ENCODE assay signal across 9 mouse cellular contexts in the genomic region with DNA sequence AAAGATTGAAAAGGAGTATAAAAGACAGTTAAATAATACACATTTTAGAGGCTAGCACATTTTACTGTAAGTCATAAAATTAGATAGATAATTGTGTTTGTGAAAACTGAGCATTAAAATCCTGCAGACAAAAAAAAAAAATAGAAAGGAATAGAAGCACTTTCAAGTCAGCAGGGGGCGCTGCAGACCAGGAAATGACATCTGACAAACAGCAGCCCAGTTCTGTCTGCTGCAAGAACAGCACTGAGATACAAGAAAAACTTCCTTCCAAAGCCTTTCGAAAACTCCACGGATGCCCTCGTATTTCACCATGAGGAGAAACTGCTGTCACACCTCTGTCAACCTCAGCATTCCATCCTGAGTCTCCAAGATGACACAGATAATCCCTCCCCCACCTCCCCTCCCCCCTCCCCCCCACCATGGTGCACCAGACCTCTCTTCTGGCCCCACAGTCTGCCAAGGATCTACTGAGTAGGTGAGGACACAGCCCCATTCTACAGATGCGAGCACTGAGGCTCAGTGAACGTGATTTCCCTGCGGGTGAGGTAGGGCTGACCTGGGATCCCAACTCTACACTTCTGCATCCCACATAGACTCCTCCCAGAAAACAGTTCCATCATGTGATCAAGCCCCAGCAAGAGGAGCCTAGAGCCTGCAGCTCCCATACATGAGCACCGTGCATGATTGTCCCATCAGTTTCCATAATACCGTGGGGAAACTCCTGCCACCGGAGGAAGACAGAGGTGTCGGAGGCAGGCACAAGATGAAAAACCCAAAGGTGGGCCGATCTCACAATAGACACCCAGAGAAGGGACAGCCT. TPM values are rescaled to one million over a fixed set of nuclear protein-coding genes. Genes with fewer than 3 reads are reported as not detected.
DNase-seq lines count a peak whose midpoint lies in the region; ATAC-seq and TF ChIP-seq lines count a peak whose summit lies in the region.
"Had no signal": no experiment of that assay in that cellular context is flagged by ENCODE, and none has a peak within 500 bp of the region (broad histone marks: within the 10 kb centered on the region; RNA-seq: fewer than 3 reads in every experiment).

No protein-coding gene starts in this region.

- H3K9me3 ChIP-seq in embryonic facial prominence, embryonic 12.5 days, result no peaks in the 10 kb centered on the region
- no peaks in the 10 kb centered on the region for H3K9me3 ChIP-seq in lung, embryonic 14.5 days (ENCODE audit: low read depth, low read length)
- H3K9me3 ChIP-seq: heart, embryonic 13.5 days had no signal

- no peaks in the 10 kb centered on the region for H3K4me1 ChIP-seq in embryonic facial prominence, embryonic 12.5 days
- H3K4me1 ChIP-seq in lung, embryonic 14.5 days (ENCODE audit: insufficient read depth), result no peaks in the 10 kb centered on the region
- H3K4me1 ChIP-seq: heart, embryonic 13.5 days had no signal

- peak; percentile 70 to 76 for DNase-seq in CD8-positive naive resting alpha-beta T cell, adult 2 months (ENCODE audit: low read depth in 2 of 2, low spot score in 2 of 2)
- peak; percentile 86 for DNase-seq in adrenal gland, postnatal 25 days
- peak; percentile 11 to 78 for DNase-seq in heart, adult 9 months (ENCODE audit: low spot score in 2 of 2)
- peak; percentile 63 for DNase-seq in large intestine, adult 2 months (ENCODE audit: low read depth, low spot score)
- peak; percentile 95 for DNase-seq in lung, embryonic 14.5 days
- peak; percentile 89 for DNase-seq in retina, embryonic 14.5 days (ENCODE audit: low spot score)
- DNase-seq in thymus, postnatal 25 days, result peak; percentile 83

- no peak overlapping the region for H3K4me2 ChIP-seq in embryonic facial prominence, embryonic 12.5 days (replicated peaks)
- no peak overlapping the region for H3K4me2 ChIP-seq in lung, embryonic 14.5 days
- H3K4me2 ChIP-seq: heart, embryonic 13.5 days had no signal

- H3K36me3 ChIP-seq in embryonic facial prominence, embryonic 12.5 days, result no peaks in the 10 kb centered on the region
- H3K36me3 ChIP-seq in lung, embryonic 14.5 days (ENCODE audit: insufficient read depth), result no peaks in the 10 kb centered on the region
- H3K36me3 ChIP-seq: heart, embryonic 13.5 days had no signal

- TF ChIP-seq CTCF in lung, embryonic 14.5 days (IDR thresholded peaks at IDR 0.05; ENCODE audit: low read depth), result peak; percentile 78

- 63% methylated on average over 12 of the region's 12 CpGs for WGBS in embryonic facial prominence, embryonic 12.5 days
- WGBS in large intestine, adult 2 months, result 58% methylated on average over 12 of the region's 12 CpGs
- WGBS in lung, embryonic 14.5 days, result 61% methylated on average over 12 of the region's 12 CpGs

- no peak overlapping the region for H3K27ac ChIP-seq in embryonic facial prominence, embryonic 12.5 days
- no peak overlapping the region for H3K27ac ChIP-seq in lung, embryonic 14.5 days (ENCODE audit: low read depth)
- H3K27ac ChIP-seq: heart, embryonic 13.5 days had no signal

- no peak overlapping the region for H3K4me3 ChIP-seq in embryonic facial prominence, embryonic 12.5 days
- H3K4me3 ChIP-seq in lung, embryonic 14.5 days (ENCODE audit: low read depth, low read length), result no peak overlapping the region
- H3K4me3 ChIP-seq: heart, embryonic 13.5 days had no signal

- ATAC-seq in embryonic facial prominence, embryonic 12.5 days (ENCODE audit: insufficient number of reproducible peaks, insufficient read depth, low FRiP score, low TSS enrichment), result peak; percentile 64; the same call in 1 of the 2 replicates
- peak; percentile 71 for ATAC-seq in lung, embryonic 14.5 days (ENCODE audit: insufficient read depth)

- no peaks in the 10 kb centered on the region for H3K27me3 ChIP-seq in embryonic facial prominence, embryonic 12.5 days
- no peaks in the 10 kb centered on the region for H3K27me3 ChIP-seq in lung, embryonic 14.5 days (ENCODE audit: insufficient read depth, low read length)
- H3K27me3 ChIP-seq: heart, embryonic 13.5 days had no signal

- no peak overlapping the region for H3K9ac ChIP-seq in embryonic facial prominence, embryonic 12.5 days
- no peak overlapping the region for H3K9ac ChIP-seq in lung, embryonic 14.5 days
- H3K9ac ChIP-seq: heart, embryonic 13.5 days had no signal

RNA-seq across cellular contexts. Expression of gene Ulk4, which starts 28.8 kb away (rescaled TPM):
- 1.9 and 3.2 TPM in 2 replicates for total RNA-seq in adrenal gland, postnatal 25 days (2021)
- polyA plus RNA-seq in embryonic facial prominence, embryonic 12.5 days (2016; fragmentation: Nextera tagmentation; extraction: Ambion mirVana), result 191 and 198 TPM in 2 replicates
- polyA plus RNA-seq in large intestine, adult 2 months (2012; rRNA removed), result 0.43 and 1.2 TPM in 2 replicates
- 123 and 125 TPM in 2 replicates for polyA plus RNA-seq in lung, embryonic 14.5 days (2014; fragmentation: Nextera tagmentation; extraction: Ambion mirVana)

RNA-seq across cellular contexts. Expression of gene Trak1, which starts 49.1 kb away (rescaled TPM):
- 70.3 and 73.5 TPM in 2 replicates for total RNA-seq in adrenal gland, postnatal 25 days (2021)
- polyA plus RNA-seq in embryonic facial prominence, embryonic 12.5 days (2016; fragmentation: Nextera tagmentation; extraction: Ambion mirVana), result 20.0 and 20.7 TPM in 2 replicates
- polyA plus RNA-seq in large intestine, adult 2 months (2012; rRNA removed), result 45.8 and 80.6 TPM in 2 replicates
- polyA plus RNA-seq in lung, embryonic 14.5 days (2014; fragmentation: Nextera tagmentation; extraction: Ambion mirVana), result 20.8 and 20.9 TPM in 2 replicates

Comparison
In these comparisons a context has a peak if more than half of its experiments do, and no peak if none do; other contexts are left out.
1. DNase-seq: peak in every context shown above with its lines; median percentile 95 in lung, embryonic 14.5 days; 89 in retina, embryonic 14.5 days; 86 in adrenal gland, postnatal 25 days; 83 in thymus, postnatal 25 days; 73 in CD8-positive naive resting alpha-beta T cell, adult 2 months; 63 in large intestine, adult 2 months; 44 in heart, adult 9 months.
2. RNA of gene Ulk4, which starts 28.8 kb away (polyA plus RNA-seq): 191 to 198 TPM in embryonic facial prominence, embryonic 12.5 days and 123 to 125 TPM in lung, embryonic 14.5 days; 0.43 to 1.2 TPM in large intestine, adult 2 months; every median in the first group is over 10 times any median in the second.